Mouse (Mus musculus): ENCODE results near the gene Cxcr2. TPM values are rescaled to one million over a fixed set of nuclear protein-coding genes. Genes with fewer than 3 reads are reported as not detected.
A peak's percentile ranks its signal among the peaks of the same experiment; 100 is the strongest.

Cxcr2 gene
- polyA plus RNA-seq, 1 experiment from 2014 or later = 0.10 TPM

- Histone ChIP-seq H3K36me3 (no peaks in the 10 kb centered on the region), H3K4me2 (replicated peaks) (no peak overlapping the region), H3K9ac (no peak overlapping the region), H3K4me1 (peaks cover 12% of the 10 kb centered on the region; the same call in 1 of the 2 replicates), H3K27ac (no peak overlapping the region), H3K4me3 (no peak overlapping the region), H3K9me3 (no peaks in the 10 kb centered on the region), H3K27me3 (peaks cover 33% of the 10 kb centered on the region)
- 49% methylated on average over 9 of the region's 9 CpGs for WGBS
- ATAC-seq (ENCODE audit: insufficient number of reproducible peaks, insufficient read depth, low FRiP score, low TSS enrichment) = no peak
These were observed 31.8 kb upstream of the Cxcr2 start for GRCm38 (mm10) chr1:74121821-74122576.

DNA sequence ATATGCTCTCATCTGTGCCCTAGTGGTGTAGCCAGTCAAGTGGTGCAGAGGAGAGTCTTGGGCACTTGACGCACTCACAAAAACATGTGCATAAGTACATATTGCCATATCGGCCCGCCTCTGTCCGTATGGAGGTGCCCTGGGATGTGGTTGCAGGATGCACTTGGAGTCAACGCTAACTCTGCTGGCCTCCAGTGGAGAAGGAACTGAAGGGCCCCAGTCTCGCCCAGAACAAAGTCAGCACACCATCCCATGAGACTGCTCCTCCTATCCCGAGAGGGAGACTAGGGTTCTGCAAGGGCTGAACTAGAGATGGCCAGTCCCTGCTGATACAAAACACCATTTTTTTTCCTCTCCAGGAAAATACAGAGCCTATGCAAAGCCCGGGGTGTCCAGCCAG is 30.6 kb upstream of the Cxcr2 start:
- H3K4me1 ChIP-seq = peaks cover 12% of the 10 kb centered on the region; the same call in 1 of the 2 replicates

GRCm38 (mm10) chr1:74124021-74124981 is 29.5 kb upstream of the Cxcr2 start, which contains the start of gene Tns1:
Gene Tns1, minus strand, starts transcription at chr1:74124449.
- peaks cover 7% of the 10 kb centered on the region; the same call in 1 of the 2 replicates for H3K4me1 ChIP-seq
- H3K36me3 ChIP-seq = no peaks in the 10 kb centered on the region
- H3K27me3 ChIP-seq = peaks cover 33% of the 10 kb centered on the region
- no peak within 1 kb of the TSS for H3K27ac ChIP-seq
- H3K9ac ChIP-seq = peak within 1 kb of the TSS; percentile 75
- peak within 1 kb of the TSS; percentile 97 for H3K4me2 ChIP-seq (replicated peaks)
- WGBS = 1% methylated on average over 76 of the region's 84 CpGs
- H3K9me3 ChIP-seq = no peaks in the 10 kb centered on the region
- peak; percentile 59; the same call in 1 of the 2 replicates for ATAC-seq (ENCODE audit: insufficient number of reproducible peaks, insufficient read depth, low FRiP score, low TSS enrichment)
- peak within 1 kb of the TSS; percentile 58 for H3K4me3 ChIP-seq

More for the DNA sequence above, 30.6 kb upstream of the Cxcr2 start:
- Histone ChIP-seq H3K36me3 (no peaks in the 10 kb centered on the region), H3K4me2 (replicated peaks) (peak overlapping the region; percentile 97), H3K9ac (no peak overlapping the region), H3K27me3 (peaks cover 33% of the 10 kb centered on the region), H3K27ac (no peak overlapping the region), H3K9me3 (no peaks in the 10 kb centered on the region), H3K4me3 (no peak overlapping the region)
- ATAC-seq (ENCODE audit: insufficient number of reproducible peaks, insufficient read depth, low FRiP score, low TSS enrichment) = no peak
- WGBS = 53% methylated on average over 8 of the region's 8 CpGs

GRCm38 (mm10) chr1:74124991-74125552 is 28.7 kb upstream of the Cxcr2 start, which contains the start of gene Rufy4:
Gene Rufy4, plus strand, starts transcription at chr1:74125541.
- WGBS = under 1% methylated on average over 12 of the region's 12 CpGs
- H3K4me1 ChIP-seq = 0 out of 2 replicates have a peak, but pooled peaks cover 7% of the 10 kb centered on the region
- peak within 1 kb of the TSS; percentile 97 for H3K4me2 ChIP-seq (replicated peaks)
- peaks cover 33% of the 10 kb centered on the region for H3K27me3 ChIP-seq
- H3K9ac ChIP-seq = peak within 1 kb of the TSS; percentile 75
- peak within 1 kb of the TSS; percentile 58 for H3K4me3 ChIP-seq
- no peak within 1 kb of the TSS for H3K27ac ChIP-seq
- no peaks in the 10 kb centered on the region for H3K36me3 ChIP-seq
- no peaks in the 10 kb centered on the region for H3K9me3 ChIP-seq
- ATAC-seq (ENCODE audit: insufficient number of reproducible peaks, insufficient read depth, low FRiP score, low TSS enrichment) = peak; percentile 28; the same call in 1 of the 2 replicates

DNA sequence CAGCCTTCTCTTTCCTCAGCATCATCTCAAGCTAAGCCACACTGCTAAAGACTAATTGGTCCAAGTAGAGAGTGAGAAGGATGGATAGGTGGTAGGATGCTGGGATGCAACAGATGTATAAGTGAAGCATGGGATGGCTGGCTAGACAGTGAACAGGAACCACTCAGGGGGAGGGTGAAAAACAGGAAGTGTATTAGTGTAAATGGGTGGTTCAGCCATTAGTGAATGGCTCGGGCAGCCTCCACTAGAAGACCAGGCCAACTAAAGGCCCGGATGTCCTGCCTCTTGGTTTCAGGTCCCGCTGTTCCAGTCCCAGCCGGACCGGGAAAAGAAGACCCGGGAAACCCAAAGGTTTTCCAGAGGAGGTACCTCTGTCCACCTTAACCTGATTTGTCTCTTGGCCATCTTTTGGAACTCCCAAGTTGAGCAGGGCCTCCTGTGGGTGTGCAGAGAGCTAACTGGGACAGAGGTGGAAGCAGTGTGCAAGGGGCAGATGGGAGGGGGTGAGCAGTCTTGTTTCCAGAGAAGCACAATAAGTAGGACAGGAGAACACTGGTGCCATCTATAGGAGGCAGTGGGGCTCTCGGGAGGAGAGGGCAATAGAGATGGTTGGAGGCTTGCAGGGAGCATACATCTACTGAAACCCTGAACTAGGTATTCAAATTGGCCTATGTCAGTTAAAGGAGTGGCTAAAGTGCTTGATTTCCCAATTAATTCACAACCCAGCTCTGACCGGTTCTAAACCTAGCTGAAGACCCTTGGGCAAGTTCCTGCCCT is 22.7 kb upstream of the Cxcr2 start:
- H3K27ac ChIP-seq = no peak overlapping the region
- H3K9ac ChIP-seq = no peak overlapping the region
- no peak overlapping the region for H3K4me2 ChIP-seq (replicated peaks)
- no peak overlapping the region for H3K4me3 ChIP-seq
- H3K4me1 ChIP-seq = no peaks in the 10 kb centered on the region
- no peak for ATAC-seq (ENCODE audit: insufficient number of reproducible peaks, insufficient read depth, low FRiP score, low TSS enrichment)
- H3K9me3 ChIP-seq = no peaks in the 10 kb centered on the region
- no peaks in the 10 kb centered on the region for H3K36me3 ChIP-seq
- 84% methylated on average over 8 of the region's 8 CpGs for WGBS
- no peaks in the 10 kb centered on the region; the same call in 1 of the 2 replicates for H3K27me3 ChIP-seq

- H3K36me3 ChIP-seq = no peaks in the 10 kb centered on the region
- no peak overlapping the region for H3K4me2 ChIP-seq (replicated peaks)
- H3K4me1 ChIP-seq = no peaks in the 10 kb centered on the region
- H3K27me3 ChIP-seq = no peaks in the 10 kb centered on the region
- H3K4me3 ChIP-seq = no peak overlapping the region
- no peak for ATAC-seq (ENCODE audit: insufficient number of reproducible peaks, insufficient read depth, low FRiP score, low TSS enrichment)
- no peak overlapping the region for H3K9ac ChIP-seq
- H3K27ac ChIP-seq = no peak overlapping the region
- WGBS = 69% methylated on average over 3 of the region's 3 CpGs
- no peaks in the 10 kb centered on the region for H3K9me3 ChIP-seq
These were observed 21.8 kb upstream of the Cxcr2 start for GRCm38 (mm10) chr1:74132011-74132410.

- no peaks in the 10 kb centered on the region for H3K4me1 ChIP-seq
These were observed 19.8 kb upstream of the Cxcr2 start for GRCm38 (mm10) chr1:74133954-74134353.

GRCm38 (mm10) chr1:74135326-74135950 is 18.4 kb upstream of the Cxcr2 start:
- H3K4me1 ChIP-seq = no peaks in the 10 kb centered on the region
- WGBS = 72% methylated on average over 6 of the region's 6 CpGs
- H3K36me3 ChIP-seq = no peaks in the 10 kb centered on the region
- H3K27ac ChIP-seq = no peak overlapping the region
- H3K9ac ChIP-seq = no peak overlapping the region
- H3K9me3 ChIP-seq = no peaks in the 10 kb centered on the region
- no peaks in the 10 kb centered on the region for H3K27me3 ChIP-seq
- no peak overlapping the region for H3K4me3 ChIP-seq
- no peak overlapping the region for H3K4me2 ChIP-seq (replicated peaks)
- no peak for ATAC-seq (ENCODE audit: insufficient number of reproducible peaks, insufficient read depth, low FRiP score, low TSS enrichment)

More at GRCm38 (mm10) chr1:74133954-74134353, 19.8 kb upstream of the Cxcr2 start:
- H3K9me3 ChIP-seq = no peaks in the 10 kb centered on the region
- no peak overlapping the region for H3K4me2 ChIP-seq (replicated peaks)
- H3K27ac ChIP-seq = no peak overlapping the region
- no peaks in the 10 kb centered on the region for H3K36me3 ChIP-seq
- H3K27me3 ChIP-seq = no peaks in the 10 kb centered on the region
- H3K4me3 ChIP-seq = no peak overlapping the region
- no peak for ATAC-seq (ENCODE audit: insufficient number of reproducible peaks, insufficient read depth, low FRiP score, low TSS enrichment)
- no peak overlapping the region for H3K9ac ChIP-seq
- 73% methylated on average over 6 of the region's 6 CpGs for WGBS

GRCm38 (mm10) chr1:74139415-74139814 is 14.4 kb upstream of the Cxcr2 start:
- ATAC-seq (ENCODE audit: insufficient number of reproducible peaks, insufficient read depth, low FRiP score, low TSS enrichment) = no peak
- Histone ChIP-seq H3K27ac (no peak overlapping the region), H3K4me3 (no peak overlapping the region), H3K9ac (no peak overlapping the region), H3K4me1 (no peaks in the 10 kb centered on the region), H3K27me3 (no peaks in the 10 kb centered on the region), H3K9me3 (no peaks in the 10 kb centered on the region), H3K36me3 (no peaks in the 10 kb centered on the region), H3K4me2 (replicated peaks) (no peak overlapping the region)
- WGBS = 50% methylated on average over 3 of the region's 3 CpGs

GRCm38 (mm10) chr1:74141781-74142180 is 12.0 kb upstream of the Cxcr2 start:
- H3K4me2 ChIP-seq (replicated peaks) = no peak overlapping the region
- no peak overlapping the region for H3K27ac ChIP-seq
- no peaks in the 10 kb centered on the region for H3K36me3 ChIP-seq
- 77% methylated on average over 8 of the region's 8 CpGs for WGBS
- no peaks in the 10 kb centered on the region for H3K27me3 ChIP-seq
- H3K4me1 ChIP-seq = no peaks in the 10 kb centered on the region
- no peak overlapping the region for H3K4me3 ChIP-seq
- no peak for ATAC-seq (ENCODE audit: insufficient number of reproducible peaks, insufficient read depth, low FRiP score, low TSS enrichment)
- no peaks in the 10 kb centered on the region for H3K9me3 ChIP-seq
- H3K9ac ChIP-seq = no peak overlapping the region

Data from embryonic facial prominence, embryonic 12.5 days (tissue).